Mouse (Mus musculus): ENCODE data around the gene Bard1.

GRCm38 (mm10) chr1:71036999-71037398, 65.9 kb downstream of the Bard1 start:
- TF ChIP-seq CTCF (conservative IDR thresholded peaks at IDR 0.05; ENCODE audit: insufficient read depth, insufficient read length, low read depth, low read length) (peak; percentile 49), POLR2A (IDR thresholded peaks at IDR 0.05; ENCODE audit: low read depth, low read length) (no peak)

All from kidney, adult 2 months (tissue).